Mouse (Mus musculus) spleen, postnatal 10 days (tissue): ENCODE measurements around the gene Magi1.

Experiments
- DNase-seq, 2 experiments: peaks; one replicate each; pipeline ENCODE4 v3.0.0; 2021 to 2022; ENCODE audit warnings: low spot score in 2 of 2

Gene Magi1

DNA sequence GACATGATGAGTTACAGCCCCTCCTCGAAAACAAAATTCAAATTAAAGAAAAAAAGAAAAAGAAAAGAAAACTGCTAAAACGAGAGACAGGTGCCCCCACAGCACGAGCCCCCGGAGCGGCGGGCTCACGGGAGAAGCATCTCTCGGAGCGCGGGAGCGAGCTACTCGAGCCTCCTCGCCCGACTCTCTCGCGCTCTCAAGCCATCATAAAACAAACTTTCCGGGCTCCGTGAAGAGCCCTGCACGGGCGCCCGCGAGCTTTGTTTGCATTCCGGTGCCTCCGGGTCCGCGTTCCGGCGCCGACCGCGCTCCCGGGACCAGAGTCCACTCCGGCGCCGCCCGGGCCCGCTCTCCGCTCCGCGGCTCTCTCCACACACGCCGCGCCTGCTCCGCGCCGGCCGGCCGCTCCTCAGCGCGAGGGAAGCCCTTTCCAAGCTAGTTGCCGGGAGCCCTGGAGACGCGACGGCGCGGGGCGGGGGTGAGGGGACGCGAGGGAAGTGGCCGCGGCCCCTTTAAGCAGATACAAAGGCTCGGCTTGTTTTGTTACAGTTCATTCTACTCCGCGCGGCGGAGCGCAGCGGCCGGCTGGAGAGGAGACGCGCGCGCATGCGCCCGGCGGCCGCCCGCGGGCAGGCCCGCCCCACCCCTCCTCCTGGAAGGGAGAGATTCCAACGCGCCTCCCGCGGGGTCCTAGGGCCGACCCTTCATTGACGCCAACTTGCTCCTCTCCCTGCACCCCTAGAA lies at the start of gene Magi1:
Gene Magi1 (minus strand): TSS at position 600 of the 744 bp plus-strand sequence.
- DNase-seq, result peak; percentile 25 to 70

DNA sequence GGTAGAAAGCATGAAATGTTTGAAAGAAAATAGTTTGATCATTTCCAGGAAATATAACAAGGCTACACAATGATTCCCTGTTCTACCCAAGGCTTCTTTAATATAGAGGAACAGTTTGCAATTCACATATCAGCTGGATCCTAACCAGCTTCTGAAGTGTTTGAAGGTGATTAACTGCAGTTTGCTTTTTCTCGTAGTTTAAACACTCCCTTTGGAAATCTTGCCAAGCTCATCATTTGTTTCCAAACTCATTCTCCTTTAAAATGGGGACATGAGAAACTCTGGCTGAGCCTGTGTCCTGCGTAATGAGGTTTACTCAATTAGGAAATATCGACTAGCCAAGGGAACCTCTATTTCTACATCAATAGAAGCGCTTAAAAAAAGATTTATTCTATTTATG lies 43.4 kb upstream of the Magi1 start:
- DNase-seq, result no peak

DNA sequence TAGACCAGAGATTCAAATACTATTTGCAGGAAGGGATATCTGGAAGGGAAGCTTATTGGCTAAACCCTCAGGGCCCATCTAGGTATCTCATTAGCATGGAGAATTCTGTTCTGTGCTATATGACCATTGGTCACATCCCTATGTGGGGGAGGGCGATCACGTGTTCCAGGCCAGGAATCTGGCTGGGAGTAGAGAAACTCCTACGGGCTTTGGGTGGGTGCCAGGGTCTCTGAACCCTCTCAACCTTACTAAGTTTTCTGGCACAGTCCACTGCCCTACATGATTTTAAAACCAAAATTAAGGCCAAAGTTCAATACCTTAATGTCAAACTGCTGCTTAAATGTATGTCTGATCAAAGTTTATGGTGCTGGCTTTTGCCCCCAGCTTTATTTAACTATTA lies 33.2 kb upstream of the Magi1 start:
- no peak for DNase-seq

DNA sequence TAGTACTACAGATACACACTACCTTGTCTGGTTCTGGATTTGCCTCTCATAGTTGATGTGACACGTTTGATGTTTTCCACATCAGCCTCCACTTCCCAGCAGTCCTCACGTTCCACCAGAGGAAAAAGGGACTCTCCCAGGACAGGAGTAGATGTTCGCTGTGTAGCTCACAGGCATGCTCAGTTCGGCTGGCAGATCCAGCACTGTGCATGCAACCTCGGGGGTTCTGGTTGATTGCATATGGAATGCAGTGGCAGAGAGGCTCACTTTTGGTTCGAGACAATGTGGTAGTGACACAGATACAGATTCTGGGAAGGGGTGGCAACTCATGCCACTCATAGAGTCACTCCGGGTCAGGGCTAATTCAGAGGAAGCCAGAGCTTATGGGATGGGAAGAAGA lies 28.6 kb upstream of the Magi1 start:
- no peak for DNase-seq

DNA sequence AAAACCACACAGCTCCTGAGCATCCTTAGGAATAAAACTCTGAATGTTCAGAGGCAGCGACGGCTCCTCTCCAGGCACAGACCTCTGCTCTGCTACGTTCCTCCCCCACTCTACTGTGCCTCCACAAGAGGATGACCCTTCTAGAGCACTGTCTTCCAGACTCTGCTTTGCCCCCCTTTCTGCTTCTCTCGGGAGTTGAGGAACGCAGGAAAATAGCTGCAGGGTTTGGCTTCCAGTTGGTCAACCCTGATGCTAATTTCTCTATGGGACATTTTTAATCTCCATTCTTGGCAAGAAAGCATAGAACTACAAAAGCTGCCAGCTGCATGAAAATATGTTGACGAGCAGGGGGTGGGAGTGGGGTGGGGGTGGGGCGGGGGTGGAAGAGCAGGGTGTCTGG lies 24.8 kb upstream of the Magi1 start:
- DNase-seq, result no peak

DNA sequence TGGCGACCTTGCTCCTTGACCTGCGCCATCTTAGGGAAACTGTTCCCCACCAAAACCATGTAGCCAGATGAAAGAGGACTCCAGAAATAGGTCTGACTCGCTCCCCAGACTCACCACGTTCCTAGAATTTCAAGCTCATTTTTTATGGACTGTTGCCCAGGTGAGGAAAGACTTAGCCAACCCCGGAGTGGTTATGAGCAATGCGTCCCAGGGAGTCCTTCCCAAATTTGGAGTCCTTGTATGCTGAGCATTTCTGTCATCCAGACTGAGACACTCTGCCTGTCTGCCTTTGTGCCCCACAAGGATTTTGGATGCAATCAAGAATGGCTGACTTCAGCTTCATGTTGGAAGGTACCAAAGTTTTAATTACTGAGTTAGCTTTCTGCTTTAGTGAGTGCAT lies 19.8 kb upstream of the Magi1 start:
- no peak for DNase-seq

DNA sequence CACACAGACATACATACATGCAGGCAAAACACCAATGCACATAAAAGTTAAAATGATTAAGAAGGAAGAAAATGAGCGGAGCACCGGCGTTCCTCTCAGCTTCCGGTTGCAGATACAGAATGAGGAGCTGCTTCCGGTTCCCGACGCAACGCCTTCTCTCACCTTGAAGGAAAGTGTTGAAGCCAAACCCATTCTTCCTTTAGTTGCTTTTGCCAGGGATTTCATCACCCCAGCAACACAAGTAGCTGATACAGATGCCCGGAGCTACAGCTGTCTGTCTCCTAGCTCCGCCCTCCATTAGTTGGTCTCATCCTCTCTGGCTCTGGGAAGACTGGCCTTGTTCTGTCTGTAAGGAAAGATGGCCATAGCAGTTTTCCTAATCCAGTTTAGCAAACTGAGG lies 18.1 kb upstream of the Magi1 start:
- no peak for DNase-seq

DNA sequence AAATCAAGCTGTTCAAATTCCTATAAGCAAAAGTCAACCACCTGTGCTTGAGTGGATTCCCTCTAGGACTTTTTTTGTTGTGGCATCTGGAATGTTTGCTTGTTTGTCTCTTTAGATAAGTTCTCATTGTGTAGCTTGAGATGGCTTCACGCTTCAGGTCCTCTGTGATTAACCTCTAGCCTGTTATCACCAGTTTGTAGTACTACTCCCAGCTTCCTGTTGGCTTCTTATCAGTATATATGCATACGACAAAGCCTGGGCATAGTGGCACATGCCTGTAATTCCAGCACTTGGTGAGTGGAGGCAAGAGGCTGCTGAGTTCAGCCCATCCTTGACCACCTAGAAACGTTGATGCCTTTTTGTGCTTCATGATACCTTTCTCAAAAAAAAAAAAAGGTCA lies 16.8 kb upstream of the Magi1 start:
- no peak for DNase-seq

DNA sequence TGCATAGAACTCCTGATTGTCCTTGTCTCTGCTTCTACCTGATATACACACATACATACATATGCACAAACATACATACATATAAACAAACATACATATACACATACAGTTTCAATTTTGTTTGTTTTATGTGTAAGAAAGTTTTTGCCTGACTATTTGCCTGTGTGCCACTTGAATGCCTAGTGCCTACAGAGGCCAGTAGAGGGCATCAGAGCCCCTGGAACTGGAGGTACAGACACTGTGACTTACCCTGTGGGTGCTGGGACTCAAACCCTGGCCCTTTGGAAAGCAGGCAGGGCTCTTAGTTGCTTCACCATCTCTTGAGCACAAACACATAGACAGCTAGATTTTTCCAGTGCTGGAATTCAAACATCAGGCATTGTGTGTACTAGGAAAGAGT lies 3.7 kb upstream of the Magi1 start:
- no peak for DNase-seq

DNA sequence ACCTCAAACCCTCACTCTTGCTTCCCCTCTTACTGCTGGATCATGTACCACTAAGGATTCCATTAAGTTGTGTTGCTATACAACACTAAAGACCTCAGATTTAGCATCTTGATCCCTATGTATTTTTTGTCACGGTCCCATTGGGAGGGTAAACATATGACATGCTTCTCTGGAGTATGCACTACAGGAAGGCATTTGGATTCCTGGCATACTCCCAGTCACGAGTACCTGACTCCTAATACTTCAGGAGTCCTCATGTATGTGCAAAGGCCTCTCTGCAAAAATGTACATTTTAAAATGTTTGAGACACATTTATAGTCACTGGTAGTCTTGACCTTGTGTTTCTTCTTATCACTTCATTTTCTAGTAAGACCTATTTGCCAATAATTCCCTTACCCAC lies 2.8 kb upstream of the Magi1 start:
- no peak for DNase-seq

DNA sequence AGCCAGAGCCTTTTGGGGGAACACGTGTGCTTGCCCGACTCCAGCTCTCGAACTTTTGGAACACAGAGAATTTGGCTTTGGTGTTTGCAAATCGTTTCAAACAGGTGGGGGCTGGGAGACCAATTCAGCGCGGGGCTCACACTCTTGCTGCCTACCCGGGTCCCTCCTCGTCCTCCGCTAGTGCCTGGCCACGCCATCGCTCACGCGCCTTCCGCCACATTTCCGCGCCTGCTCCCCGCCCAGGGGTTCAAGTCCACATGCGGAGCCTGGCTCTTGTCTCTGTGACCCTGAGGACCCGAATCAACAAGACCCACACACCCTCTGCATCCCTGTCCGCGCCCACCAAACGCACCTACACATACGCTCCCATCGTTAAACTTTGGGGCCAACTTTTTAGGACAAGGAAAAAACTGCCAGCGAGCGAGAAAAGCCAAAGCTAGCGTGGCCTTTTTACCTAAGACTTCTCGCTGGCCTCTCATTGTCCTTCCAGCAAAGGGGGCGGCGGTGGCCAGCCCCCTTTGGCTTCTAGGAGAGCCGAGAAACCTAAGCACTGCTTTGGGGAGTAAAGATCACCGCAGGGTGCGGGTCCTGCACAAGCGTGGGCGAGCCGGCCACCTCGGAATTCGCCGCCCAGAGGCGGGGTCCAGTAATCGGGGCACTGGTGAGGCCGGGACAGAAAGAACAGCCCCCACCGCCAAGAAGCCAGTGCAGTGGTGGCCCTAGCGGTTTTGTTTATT lies 540 bp upstream of the Magi1 start:
- peak; percentile 11 to 20 for DNase-seq

DNA sequence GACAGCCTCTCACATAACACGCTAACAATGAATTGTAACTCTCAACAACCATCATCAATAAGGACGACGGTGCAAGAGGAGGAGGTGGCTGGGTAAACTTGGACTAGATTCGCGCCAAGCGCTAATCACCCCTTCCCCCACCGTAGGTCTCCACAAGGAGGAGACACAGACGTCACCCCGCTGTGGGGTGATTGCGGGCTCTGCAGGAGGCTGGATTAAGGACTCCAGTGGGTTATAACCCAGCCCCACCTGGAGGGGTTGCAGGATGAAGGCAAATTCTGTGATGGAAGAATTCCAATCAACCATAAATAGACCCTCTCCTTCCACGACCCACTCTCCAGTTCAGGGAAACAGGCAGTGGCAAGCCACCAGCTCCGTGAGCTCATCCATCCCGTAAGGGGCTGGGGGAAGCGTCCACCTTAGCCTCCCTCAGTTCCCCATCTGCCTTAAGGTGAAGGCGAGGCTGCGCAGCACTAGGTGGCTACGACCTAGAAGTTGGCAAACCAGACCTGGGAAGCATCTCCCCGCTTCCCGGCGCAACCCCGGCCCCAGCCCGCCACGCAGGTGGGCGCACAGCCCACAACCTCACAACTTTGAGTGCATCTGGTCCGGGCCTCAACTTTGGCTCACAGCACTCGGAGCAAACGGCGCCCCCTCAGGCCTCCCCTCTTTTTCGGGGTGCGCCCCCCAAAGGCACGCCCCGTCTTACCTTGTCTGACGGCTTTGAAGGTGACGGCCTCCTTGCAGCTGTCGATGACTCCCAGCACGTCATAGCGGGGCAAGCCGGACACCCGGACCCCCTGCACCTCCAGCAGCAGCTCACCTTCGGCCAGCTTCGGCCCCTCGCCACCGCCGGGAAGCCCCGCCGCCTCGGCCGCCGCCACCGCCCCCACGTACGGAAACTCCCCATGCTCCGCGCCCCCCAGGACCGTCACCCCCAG lies 1.1 kb downstream of the Magi1 start:
- DNase-seq, result peak in 1 of 2 experiments; percentile 16

DNA sequence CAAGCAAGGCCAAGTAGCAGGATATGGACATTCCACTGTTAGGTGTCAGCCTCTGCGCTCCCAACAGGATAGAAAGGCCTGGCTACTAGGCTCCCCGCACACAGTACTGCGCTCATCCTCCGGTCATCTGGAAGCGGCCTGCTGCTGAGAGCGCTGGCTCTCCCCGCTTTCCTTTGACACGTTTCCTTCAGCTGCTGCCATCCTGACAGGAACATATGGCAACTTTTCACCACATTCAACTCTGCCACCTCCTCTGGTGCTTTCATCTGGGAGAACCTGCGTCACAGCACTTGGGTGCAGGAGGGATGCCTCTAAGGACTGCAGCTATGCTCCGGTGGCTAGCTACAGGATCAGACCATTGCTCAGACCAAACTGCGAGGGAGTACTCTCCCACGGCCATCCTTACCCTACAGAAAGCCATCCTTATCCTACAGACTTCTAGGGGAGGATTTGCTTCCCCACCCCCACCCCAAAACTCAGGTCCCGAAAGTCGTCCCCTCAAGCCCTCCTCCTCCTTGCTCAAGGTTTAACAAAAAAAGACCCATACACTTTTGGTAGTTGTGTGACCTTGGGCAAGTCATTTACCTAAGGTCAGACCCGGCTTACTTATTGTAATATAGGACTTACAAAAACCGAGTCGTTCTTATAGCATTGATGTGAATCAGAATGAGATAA lies 2.0 kb downstream of the Magi1 start:
- no peak for DNase-seq

DNA sequence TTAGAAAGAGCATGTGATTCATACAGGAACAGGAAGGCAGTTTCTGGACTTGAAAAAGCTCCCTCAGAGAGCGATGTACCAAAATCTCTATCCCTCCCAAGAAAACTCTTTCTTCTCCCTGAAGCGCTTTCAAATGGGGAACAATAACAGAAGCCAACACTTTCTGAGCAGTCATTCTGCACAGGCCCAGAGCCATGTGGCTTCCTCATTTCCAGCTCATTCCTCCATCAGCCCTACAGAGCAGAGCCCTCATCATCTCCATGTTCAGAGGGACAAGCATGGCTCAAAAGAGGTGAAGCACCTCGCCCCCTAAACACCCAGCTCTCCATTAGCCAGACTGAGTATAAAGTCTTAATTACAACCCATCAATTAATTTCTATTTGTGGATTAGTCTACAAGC lies 9.8 kb downstream of the Magi1 start:
- DNase-seq, result no peak

DNA sequence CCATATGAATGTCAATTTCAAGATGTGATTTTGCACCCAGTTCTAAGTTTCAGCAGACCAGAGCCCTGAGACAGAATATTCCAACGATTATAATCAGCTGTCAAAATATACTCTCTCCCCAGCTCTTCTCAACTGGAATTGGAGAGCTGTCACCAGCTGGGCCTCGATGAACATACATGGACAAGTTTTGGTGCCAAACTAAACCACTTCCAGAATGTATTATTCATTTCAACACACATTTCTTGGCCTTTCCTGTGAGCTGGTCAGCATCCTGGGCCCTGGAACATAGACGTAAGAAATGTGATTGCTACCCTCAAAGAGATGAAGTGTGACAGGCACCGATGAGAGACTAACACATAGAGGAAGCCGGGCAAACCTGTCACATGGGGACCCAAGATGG lies 13.7 kb downstream of the Magi1 start:
- DNase-seq, result no peak

DNA sequence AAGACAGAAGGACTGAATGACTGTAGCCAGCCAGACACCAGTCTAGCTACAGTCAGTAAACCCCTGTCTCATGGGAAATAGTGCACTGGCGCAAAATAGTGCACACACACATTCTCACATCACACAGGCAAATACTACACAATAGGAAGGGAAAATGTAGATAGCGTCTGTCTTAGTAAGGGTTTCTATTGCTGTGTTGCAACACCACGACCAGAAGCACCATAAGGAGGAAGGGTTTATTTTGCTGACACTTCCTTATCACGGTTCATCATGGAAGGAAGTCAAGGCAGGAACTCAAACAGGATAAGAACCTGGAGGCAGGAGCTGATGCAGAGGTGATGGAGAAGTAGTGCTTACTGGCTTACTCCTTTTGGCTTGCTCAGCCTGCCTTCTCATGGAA lies 14.5 kb downstream of the Magi1 start:
- no peak for DNase-seq

DNA sequence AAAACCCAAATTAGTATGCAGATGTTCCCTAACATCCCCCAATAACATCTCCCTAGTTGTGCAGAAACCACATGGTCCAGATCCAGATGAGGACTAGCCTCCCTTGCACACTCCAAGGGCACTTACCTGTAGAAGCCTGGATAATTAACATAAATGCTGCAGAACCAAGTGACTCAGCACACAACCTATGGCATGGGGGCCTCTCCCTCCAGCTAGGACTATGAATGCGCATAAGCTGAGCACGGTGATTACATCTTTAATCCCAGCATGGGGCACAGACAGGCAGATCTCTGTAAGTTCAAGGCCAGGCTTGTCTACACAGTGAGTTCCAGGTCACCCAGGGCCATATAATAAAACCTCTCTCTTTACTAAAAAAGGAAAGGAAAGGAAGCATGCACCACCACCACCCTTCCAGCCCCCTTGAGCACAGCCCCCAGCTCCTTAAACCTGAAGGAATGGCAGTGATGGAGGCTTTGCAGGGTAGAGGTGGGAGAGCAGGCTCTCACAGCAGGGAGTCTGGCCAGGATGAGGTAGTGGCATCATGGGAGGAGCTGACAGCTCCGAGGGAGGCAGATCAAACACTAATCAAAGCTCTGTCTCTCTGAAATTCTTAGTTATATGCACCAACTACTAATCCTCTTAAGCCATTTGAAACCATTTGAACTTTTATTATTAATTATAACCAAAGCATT lies 18.3 kb downstream of the Magi1 start:
- DNase-seq, result no peak

DNA sequence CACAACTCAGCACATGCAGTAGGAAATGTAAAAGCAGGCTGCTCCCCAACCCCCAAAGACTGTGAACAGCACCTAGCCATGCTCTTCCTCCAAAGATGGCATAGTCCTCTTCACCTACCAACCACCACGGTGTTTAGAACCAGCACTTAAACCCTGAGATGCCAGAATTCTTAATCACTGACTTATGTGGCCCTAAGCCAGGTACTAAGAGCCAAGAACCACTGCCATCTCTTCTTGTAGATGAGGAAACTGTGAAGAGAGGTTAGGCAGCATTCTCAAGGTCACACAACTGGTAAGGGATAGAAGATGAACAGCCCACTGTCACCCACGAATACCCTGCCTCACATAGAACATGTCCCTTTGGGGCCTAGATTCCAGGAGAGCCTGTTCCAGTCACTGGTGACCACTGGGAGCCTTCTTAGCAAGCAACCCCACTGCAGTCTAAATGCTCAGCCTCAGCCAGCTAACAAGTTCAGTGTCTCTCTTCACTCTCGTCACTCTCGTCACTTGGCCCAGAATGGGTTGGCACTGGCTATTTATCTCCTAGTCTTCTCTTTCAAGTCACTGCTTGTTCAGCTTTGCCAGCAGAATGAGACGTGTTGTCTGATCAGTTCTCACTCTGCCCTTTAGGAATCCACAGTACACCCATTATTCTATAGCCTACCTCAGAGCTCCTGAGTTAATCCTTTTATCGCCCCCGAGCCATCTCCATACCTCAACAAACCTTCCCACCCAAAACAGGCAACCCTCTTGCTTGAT lies 19.4 kb downstream of the Magi1 start:
- DNase-seq, result no peak

DNA sequence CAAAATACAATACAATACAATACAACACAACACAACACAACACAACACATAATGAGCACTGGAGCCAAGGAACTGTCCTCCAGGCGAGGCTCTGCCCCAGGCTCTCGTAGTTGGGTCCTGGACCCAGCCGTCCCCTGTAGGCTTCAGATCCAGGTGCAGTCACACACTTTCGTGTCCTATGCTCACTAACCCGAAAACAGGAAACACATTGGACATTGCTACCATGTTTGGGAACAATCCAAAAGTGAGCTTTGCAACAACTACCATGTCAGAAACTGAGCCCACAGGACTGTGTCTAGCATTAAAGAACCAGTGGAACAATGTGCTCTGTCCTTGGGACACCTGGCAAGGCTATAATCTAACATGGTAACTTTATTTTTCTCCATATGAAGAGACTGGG lies 22.9 kb downstream of the Magi1 start:
- no peak for DNase-seq

DNA sequence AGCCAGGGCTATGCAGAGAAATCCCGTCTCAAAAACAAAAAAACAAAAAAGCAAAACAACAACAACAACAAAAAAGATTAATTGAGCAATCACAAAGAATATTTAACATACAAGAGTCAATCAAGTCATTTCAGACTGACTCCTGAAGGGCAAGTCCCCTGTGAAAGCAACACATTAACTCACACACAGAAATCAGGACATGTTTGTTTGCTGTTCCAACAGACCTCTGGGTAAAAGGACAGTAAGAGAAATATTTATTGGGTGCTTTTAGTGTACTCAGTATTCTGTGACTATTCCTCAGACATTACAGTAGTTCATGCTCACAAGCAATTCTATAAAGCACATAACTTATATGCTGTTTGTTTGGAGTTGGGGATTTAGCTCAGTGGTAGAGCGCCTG lies 23.7 kb downstream of the Magi1 start:
- DNase-seq, result no peak

DNA sequence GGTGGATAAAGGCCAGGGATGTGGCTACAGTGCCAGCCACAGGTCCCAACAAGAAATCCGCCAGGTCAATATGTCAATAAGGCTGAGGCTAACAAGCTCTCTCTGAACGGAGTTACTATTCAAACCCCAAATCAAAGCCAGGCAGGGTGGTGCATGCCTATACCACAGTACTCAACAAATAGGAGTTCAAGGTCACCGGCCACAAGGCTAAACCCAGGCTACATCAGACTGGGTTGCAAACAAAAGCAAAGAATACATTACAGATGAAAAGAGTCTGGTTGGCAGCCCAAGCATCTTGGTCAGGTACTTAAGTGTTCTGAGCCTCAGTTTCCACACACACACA lies 25.9 kb downstream of the Magi1 start:
- no peak for DNase-seq
